Mouse (Mus musculus): ENCODE results near the gene Tyrobp. TPM values are rescaled to one million over a fixed set of nuclear protein-coding genes. Genes with fewer than 3 reads are reported as not detected.

Tyrobp gene
- 130 and 219 TPM in 2 replicates for polyA plus RNA-seq (2015; fragmentation: Nextera tagmentation; extraction: Ambion mirVana)

GRCm38 (mm10) chr7:30413596-30413995, at the start of gene Tyrobp:
Tyrobp (plus strand) TSS chr7:30413760.

GRCm38 (mm10) chr7:30419561-30420499, 6.3 kb downstream of the Tyrobp start, which contains the start of gene Hcst:
Hcst (minus strand) TSS chr7:30419854.

GRCm38 (mm10) chr7:30421175-30421889, 7.8 kb downstream of the Tyrobp start, which contains the start of gene Nfkbid:
Nfkbid (plus strand) TSS chr7:30421732.

GRCm38 (mm10) chr7:30444971-30445751, 31.6 kb downstream of the Tyrobp start, which contains the start of gene Aplp1:
Aplp1 (minus strand) TSS chr7:30445535.

GRCm38 (mm10) chr7:30457629-30458330, 44.2 kb downstream of the Tyrobp start, which contains the start of the genes Kirrel2 and Nphs1:
Kirrel2 (minus strand) TSS chr7:30457690.
Nphs1 (plus strand) TSS chr7:30458315.

Other genes with a start within 250 kb of the Tyrobp start
- gene Zfp146, start 244.0 kb upstream of the Tyrobp start, polyA plus RNA-seq (2015; fragmentation: Nextera tagmentation; extraction: Ambion mirVana): 6.1 and 7.2 TPM in 2 replicates
- gene Cox7a1, start 229.6 kb upstream of the Tyrobp start, polyA plus RNA-seq (2015; fragmentation: Nextera tagmentation; extraction: Ambion mirVana): 44.3 and 48.0 TPM in 2 replicates
- 132 and 167 TPM in 2 replicates for gene Capns1, start 214.9 kb upstream of the Tyrobp start, polyA plus RNA-seq (2015; fragmentation: Nextera tagmentation; extraction: Ambion mirVana)
- 136 and 153 TPM in 2 replicates for gene Polr2i, start 181.8 kb upstream of the Tyrobp start, polyA plus RNA-seq (2015; fragmentation: Nextera tagmentation; extraction: Ambion mirVana)
- 167 and 170 TPM in 2 replicates for gene Tbcb, start 181.5 kb upstream of the Tyrobp start, polyA plus RNA-seq (2015; fragmentation: Nextera tagmentation; extraction: Ambion mirVana)
- gene Ovol3, start 178.0 kb upstream of the Tyrobp start, polyA plus RNA-seq (2015; fragmentation: Nextera tagmentation; extraction: Ambion mirVana): not detected in 2 replicates
- 0.43 and 0.65 TPM in 2 replicates for gene Thap8, start 133.7 kb upstream of the Tyrobp start, polyA plus RNA-seq (2015; fragmentation: Nextera tagmentation; extraction: Ambion mirVana)
- gene Wdr62, start 133.3 kb upstream of the Tyrobp start, polyA plus RNA-seq (2015; fragmentation: Nextera tagmentation; extraction: Ambion mirVana): 2.7 and 3.7 TPM in 2 replicates
- 23.7 and 60.5 TPM in 2 replicates for gene Clip3, start 122.0 kb upstream of the Tyrobp start, polyA plus RNA-seq (2015; fragmentation: Nextera tagmentation; extraction: Ambion mirVana)
- gene Alkbh6, start 105.0 kb upstream of the Tyrobp start, polyA plus RNA-seq (2015; fragmentation: Nextera tagmentation; extraction: Ambion mirVana): 67.9 and 101 TPM in 2 replicates
- 10.1 and 17.2 TPM in 2 replicates for gene Syne4, start 99.0 kb upstream of the Tyrobp start, polyA plus RNA-seq (2015; fragmentation: Nextera tagmentation; extraction: Ambion mirVana)
- 1.7 and 4.2 TPM in 2 replicates for gene E130208F15Rik, start 92.0 kb upstream of the Tyrobp start, polyA plus RNA-seq (2015; fragmentation: Nextera tagmentation; extraction: Ambion mirVana)
- 19.9 and 24.4 TPM in 2 replicates for gene Sdhaf1, start 89.9 kb upstream of the Tyrobp start, polyA plus RNA-seq (2015; fragmentation: Nextera tagmentation; extraction: Ambion mirVana)
- gene Lrfn3, start 51.0 kb upstream of the Tyrobp start, polyA plus RNA-seq (2015; fragmentation: Nextera tagmentation; extraction: Ambion mirVana): 7.0 and 8.6 TPM in 2 replicates
- 6.9 and 9.5 TPM in 2 replicates for gene Hcst, start 6.1 kb downstream of the Tyrobp start, polyA plus RNA-seq (2015; fragmentation: Nextera tagmentation; extraction: Ambion mirVana)
- 0.88 and 1.7 TPM in 2 replicates for gene Nfkbid, start 8.0 kb downstream of the Tyrobp start, polyA plus RNA-seq (2015; fragmentation: Nextera tagmentation; extraction: Ambion mirVana)
- gene Aplp1, start 31.8 kb downstream of the Tyrobp start, polyA plus RNA-seq (2015; fragmentation: Nextera tagmentation; extraction: Ambion mirVana): 66.4 and 132 TPM in 2 replicates
- gene Kirrel2, start 43.9 kb downstream of the Tyrobp start, polyA plus RNA-seq (2015; fragmentation: Nextera tagmentation; extraction: Ambion mirVana): not detected in 2 replicates
- gene Nphs1, start 44.6 kb downstream of the Tyrobp start, polyA plus RNA-seq (2015; fragmentation: Nextera tagmentation; extraction: Ambion mirVana): 0.10 and 0.17 TPM in 2 replicates
- 3.3 and 7.4 TPM in 2 replicates for gene Prodh2, start 79.9 kb downstream of the Tyrobp start, polyA plus RNA-seq (2015; fragmentation: Nextera tagmentation; extraction: Ambion mirVana)
- gene Arhgap33, start 121.3 kb downstream of the Tyrobp start, polyA plus RNA-seq (2015; fragmentation: Nextera tagmentation; extraction: Ambion mirVana): 5.8 and 11.5 TPM in 2 replicates
- gene Hspb6, start 138.4 kb downstream of the Tyrobp start, polyA plus RNA-seq (2015; fragmentation: Nextera tagmentation; extraction: Ambion mirVana): 21.9 and 51.7 TPM in 2 replicates
- gene Proser3, start 138.5 kb downstream of the Tyrobp start, polyA plus RNA-seq (2015; fragmentation: Nextera tagmentation; extraction: Ambion mirVana): 5.8 and 6.8 TPM in 2 replicates
- 57.6 and 67.2 TPM in 2 replicates for gene Lin37, start 146.1 kb downstream of the Tyrobp start, polyA plus RNA-seq (2015; fragmentation: Nextera tagmentation; extraction: Ambion mirVana)
- 83.5 and 101 TPM in 2 replicates for gene U2af1l4, start 149.5 kb downstream of the Tyrobp start, polyA plus RNA-seq (2015; fragmentation: Nextera tagmentation; extraction: Ambion mirVana)
- 2.8 and 5.1 TPM in 2 replicates for gene Gm49396, start 149.6 kb downstream of the Tyrobp start, polyA plus RNA-seq (2015; fragmentation: Nextera tagmentation; extraction: Ambion mirVana)
- gene Psenen, start 149.9 kb downstream of the Tyrobp start, polyA plus RNA-seq (2015; fragmentation: Nextera tagmentation; extraction: Ambion mirVana): 179 and 205 TPM in 2 replicates
- 0.72 and 1.8 TPM in 2 replicates for gene Igflr1, start 151.7 kb downstream of the Tyrobp start, polyA plus RNA-seq (2015; fragmentation: Nextera tagmentation; extraction: Ambion mirVana)
- gene Kmt2b, start 175.0 kb downstream of the Tyrobp start, polyA plus RNA-seq (2015; fragmentation: Nextera tagmentation; extraction: Ambion mirVana): 3.7 and 4.5 TPM in 2 replicates
- 0.11 and 0.51 TPM in 2 replicates for gene Zbtb32, start 185.1 kb downstream of the Tyrobp start, polyA plus RNA-seq (2015; fragmentation: Nextera tagmentation; extraction: Ambion mirVana)
- gene Upk1a, start 199.1 kb downstream of the Tyrobp start, polyA plus RNA-seq (2015; fragmentation: Nextera tagmentation; extraction: Ambion mirVana): 0.55 and 0.79 TPM in 2 replicates
- 1,273 and 1,293 TPM in 2 replicates for gene Cox6b1, start 212.4 kb downstream of the Tyrobp start, polyA plus RNA-seq (2015; fragmentation: Nextera tagmentation; extraction: Ambion mirVana)
- not detected in 2 replicates for gene Etv2, start 222.1 kb downstream of the Tyrobp start, polyA plus RNA-seq (2015; fragmentation: Nextera tagmentation; extraction: Ambion mirVana)
- 83.9 and 102 TPM in 2 replicates for gene Rbm42, start 236.6 kb downstream of the Tyrobp start, polyA plus RNA-seq (2015; fragmentation: Nextera tagmentation; extraction: Ambion mirVana)